Mouse (Mus musculus) heart, embryonic 12.5 days (tissue): ENCODE data around the gene Slc15a5. TPM values are rescaled to one million over a fixed set of nuclear protein-coding genes. Genes with fewer than 3 reads are reported as not detected.
A peak's percentile ranks its signal among the peaks of the same experiment; 100 is the strongest.

ENCODE experiments used
- ATAC-seq: fragments of 200-750 bp; cut with Nextera tagmentation; 2 replicates; pipeline ENCODE4 v1.8.0; 2017; ENCODE audit warnings: moderate TSS enrichment, moderate library complexity; ENCODE audit not compliant: insufficient number of reproducible peaks, low FRiP score
- H3K27ac ChIP-seq: fragments of 300-500 bp; sonication (generic); 2 replicates; pipeline ENCODE4 v1.5.1; 2016; ENCODE audit warnings: mild to moderate bottlenecking, moderate library complexity; ENCODE audit not compliant: poor library complexity, severe bottlenecking
- H3K27me3 ChIP-seq: fragments of 300-500 bp; sonication (generic); replicated peaks from 2 replicates; pipeline ENCODE4 v1.6.1; 2016; ENCODE audit warnings: mild to moderate bottlenecking, moderate library complexity
- H3K36me3 ChIP-seq: fragments of 300-500 bp; sonication (generic); 2 replicates; pipeline ENCODE4 v1.6.1; 2016; ENCODE audit warnings: mild to moderate bottlenecking, moderate library complexity
- H3K4me1 ChIP-seq: fragments of 300-500 bp; sonication (generic); replicated peaks from 2 replicates; pipeline ENCODE4 v1.6.1; 2016; ENCODE audit warnings: mild to moderate bottlenecking
- H3K4me2 ChIP-seq: fragments of 300-500 bp; sonication (generic); 2 replicates; pipeline ENCODE4 v1.6.1; 2016; ENCODE audit warnings: mild to moderate bottlenecking, moderate library complexity
- H3K4me3 ChIP-seq: fragments of 300-500 bp; sonication (generic); 2 replicates; pipeline ENCODE4 v1.5.1; 2016; ENCODE audit warnings: mild to moderate bottlenecking
- H3K9ac ChIP-seq: fragments of 300-500 bp; sonication (generic); 2 replicates; pipeline ENCODE4 v1.6.1; 2016; ENCODE audit warnings: mild to moderate bottlenecking, moderate library complexity
- H3K9me3 ChIP-seq: fragments of 300-500 bp; sonication (generic); replicated peaks from 2 replicates; pipeline ENCODE4 v1.6.1; 2016; ENCODE audit warnings: mild to moderate bottlenecking, moderate library complexity
- WGBS: fragments of 180-500 bp; shearing (Covaris S2); methylation state at CpG from one replicate; pipeline ENCODE4 v1.1.7; 2016; 5-methylcytosine and 5-hydroxymethylcytosine counted together
- polyA plus RNA-seq: library from polyadenylated mRNA; unstranded; fragments of >200 nt; fragmentation: Nextera tagmentation; extraction: Ambion mirVana; gene quantifications from 2 replicates; pipeline ENCODE4 v1.2.1, GENCODE M21; 2016

Gene Slc15a5
- polyA plus RNA-seq, 1 experiment from 2014 or later = not detected

- Histone ChIP-seq H3K27ac (no peak overlapping the region), H3K36me3 (no peaks in the 10 kb centered on the region), H3K4me3 (no peak overlapping the region), H3K9ac (no peak overlapping the region), H3K4me2 (peak overlapping the region; percentile 34), H3K9me3 (no peaks in the 10 kb centered on the region), H3K4me1 (no peaks in the 10 kb centered on the region), H3K27me3 (no peaks in the 10 kb centered on the region)
- no peak for ATAC-seq
- WGBS = 70% methylated on average over 27 of the region's 27 CpGs
Observed at GRCm38 (mm10) chr6:138006525-138007251, 73.0 kb downstream of the Slc15a5 start.

DNA sequence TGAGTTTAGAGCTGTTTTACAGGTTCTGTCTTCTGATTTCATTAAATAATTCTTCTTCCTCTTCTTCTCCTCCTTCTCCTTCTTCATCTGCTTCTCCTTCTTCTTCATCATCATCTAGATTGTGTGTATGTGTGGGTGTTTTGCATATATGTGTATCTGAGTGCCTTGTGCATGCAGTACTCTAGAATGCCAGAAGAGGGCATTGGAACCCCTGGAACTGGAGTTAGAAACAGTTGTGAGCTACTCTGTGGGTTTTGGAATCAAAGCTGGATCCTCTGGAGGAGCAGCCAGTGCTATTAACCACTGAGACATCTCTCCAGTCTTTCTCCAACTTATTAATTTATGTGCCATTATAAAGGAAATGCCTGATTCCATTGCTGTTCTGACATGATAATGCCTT is 89.9 kb downstream of the Slc15a5 start:
- 0 out of 2 replicates have a peak, but pooled peaks cover 5% of the 10 kb centered on the region for H3K4me1 ChIP-seq
- H3K4me3 ChIP-seq = no peak overlapping the region
- H3K27me3 ChIP-seq = no peaks in the 10 kb centered on the region
- no peak overlapping the region for H3K27ac ChIP-seq
- no peak overlapping the region for H3K9ac ChIP-seq
- H3K9me3 ChIP-seq = no peaks in the 10 kb centered on the region
- H3K4me2 ChIP-seq = no peak overlapping the region
- ATAC-seq = no peak
- no peaks in the 10 kb centered on the region for H3K36me3 ChIP-seq

DNA sequence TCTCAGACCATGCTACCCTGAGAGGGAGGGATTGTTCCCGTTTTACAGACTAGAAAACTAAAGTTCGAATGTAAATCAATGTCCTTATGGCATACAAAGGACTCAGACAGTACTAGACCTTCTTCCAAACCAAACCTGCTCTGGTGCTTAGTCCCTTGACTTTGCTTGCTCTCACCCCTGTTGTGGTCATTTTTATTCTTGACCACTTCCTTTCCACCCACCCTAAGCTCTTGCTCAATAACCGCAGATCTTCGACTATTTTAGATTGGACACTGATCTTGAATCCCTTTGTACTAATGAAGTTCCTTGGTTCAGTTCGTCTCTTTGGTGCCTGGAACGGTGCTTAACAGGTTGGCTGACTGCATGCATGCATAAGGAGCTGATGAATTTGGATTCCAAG is 94.5 kb downstream of the Slc15a5 start:
- Histone ChIP-seq H3K36me3 (no peaks in the 10 kb centered on the region), H3K4me2 (no peak overlapping the region), H3K4me1 (no peaks in the 10 kb centered on the region), H3K9me3 (no peaks in the 10 kb centered on the region), H3K27me3 (no peaks in the 10 kb centered on the region), H3K4me3 (no peak overlapping the region), H3K9ac (no peak overlapping the region), H3K27ac (no peak overlapping the region)
- no peak for ATAC-seq
- 83% methylated on average over 6 of the region's 6 CpGs for WGBS

- Histone ChIP-seq H3K9me3 (no peaks in the 10 kb centered on the region), H3K27ac (no peak overlapping the region), H3K4me3 (no peak overlapping the region), H3K27me3 (no peaks in the 10 kb centered on the region), H3K4me1 (no peaks in the 10 kb centered on the region), H3K4me2 (0 out of 2 replicates have a peak overlapping the region, but pooled peaks have one; percentile 0), H3K36me3 (no peaks in the 10 kb centered on the region), H3K9ac (no peak overlapping the region)
- ATAC-seq = no peak
- WGBS = 59% methylated on average over 19 of the region's 19 CpGs
Observed at GRCm38 (mm10) chr6:137982195-137982737, 97.5 kb downstream of the Slc15a5 start.

- H3K36me3 ChIP-seq = no peaks in the 10 kb centered on the region
- WGBS = 71% methylated on average over 10 of the region's 10 CpGs
- no peaks in the 10 kb centered on the region for H3K9me3 ChIP-seq
- no peak overlapping the region for H3K27ac ChIP-seq
- H3K9ac ChIP-seq = no peak overlapping the region
- H3K4me1 ChIP-seq = no peaks in the 10 kb centered on the region
- H3K4me3 ChIP-seq = no peak overlapping the region
- no peak overlapping the region for H3K4me2 ChIP-seq
- ATAC-seq = no peak
- no peaks in the 10 kb centered on the region for H3K27me3 ChIP-seq
Observed at GRCm38 (mm10) chr6:137980905-137981696, 98.6 kb downstream of the Slc15a5 start.

- ATAC-seq = no peak
- no peak overlapping the region for H3K4me2 ChIP-seq
- H3K4me1 ChIP-seq = no peaks in the 10 kb centered on the region
- no peak overlapping the region for H3K9ac ChIP-seq
- 77% methylated on average over 8 of the region's 8 CpGs for WGBS
- no peak overlapping the region for H3K4me3 ChIP-seq
- no peak overlapping the region for H3K27ac ChIP-seq
- H3K27me3 ChIP-seq = no peaks in the 10 kb centered on the region
- no peaks in the 10 kb centered on the region for H3K9me3 ChIP-seq
- no peaks in the 10 kb centered on the region for H3K36me3 ChIP-seq
Observed at GRCm38 (mm10) chr6:137980413-137980812, 99.3 kb downstream of the Slc15a5 start.

DNA sequence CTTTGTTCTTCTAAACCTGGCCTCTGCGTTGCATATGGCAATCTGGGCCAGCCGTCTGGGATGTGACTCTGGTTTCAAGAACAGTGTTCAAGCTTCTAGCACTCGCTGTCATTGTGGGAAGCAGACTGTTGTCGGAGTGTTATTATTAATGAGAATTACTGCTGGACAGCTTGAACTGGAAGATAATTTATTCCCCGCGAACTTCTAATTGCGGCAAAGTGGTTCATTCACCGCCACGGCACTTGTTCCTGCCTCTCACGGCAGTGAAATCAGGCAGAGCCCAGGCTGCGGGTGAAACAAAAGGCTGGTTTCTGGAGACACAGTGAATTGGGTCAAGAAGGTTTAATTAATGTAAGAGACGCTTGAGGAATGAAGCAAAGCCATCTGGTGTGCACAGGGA is 99.9 kb downstream of the Slc15a5 start:
- 84% methylated on average over 12 of the region's 12 CpGs for WGBS
- Histone ChIP-seq H3K9me3 (peaks cover 5% of the 10 kb centered on the region; the same call in 1 of the 2 replicates), H3K36me3 (no peaks in the 10 kb centered on the region), H3K27me3 (no peaks in the 10 kb centered on the region), H3K4me1 (no peaks in the 10 kb centered on the region), H3K4me3 (no peak overlapping the region), H3K4me2 (no peak overlapping the region), H3K9ac (no peak overlapping the region), H3K27ac (no peak overlapping the region)
- ATAC-seq = no peak

DNA sequence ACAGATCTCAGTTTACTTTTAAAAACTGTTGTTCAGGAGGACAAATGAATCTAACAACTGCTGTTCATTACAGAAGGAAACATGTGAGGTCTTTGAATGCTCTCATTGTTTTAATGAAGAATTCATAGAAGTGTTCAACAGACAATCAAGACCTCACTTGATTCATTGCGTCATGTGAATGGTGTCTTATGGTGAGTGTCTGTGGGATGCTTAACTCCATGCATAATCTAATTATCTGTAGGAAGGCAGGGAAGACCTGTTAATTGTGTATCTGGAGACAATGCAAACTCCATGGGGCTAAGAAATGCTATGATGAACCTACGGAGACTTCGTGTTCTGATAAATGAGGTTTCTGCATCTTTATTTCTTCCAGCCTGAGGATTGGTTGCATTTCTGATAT is 103.7 kb downstream of the Slc15a5 start:
- Histone ChIP-seq H3K27me3 (no peaks in the 10 kb centered on the region), H3K9ac (no peak overlapping the region), H3K9me3 (peaks cover 6% of the 10 kb centered on the region; the same call in 1 of the 2 replicates), H3K4me3 (no peak overlapping the region), H3K4me2 (no peak overlapping the region), H3K36me3 (no peaks in the 10 kb centered on the region), H3K27ac (no peak overlapping the region), H3K4me1 (no peaks in the 10 kb centered on the region)
- no peak for ATAC-seq
- WGBS = 84% methylated on average over 3 of the region's 3 CpGs

DNA sequence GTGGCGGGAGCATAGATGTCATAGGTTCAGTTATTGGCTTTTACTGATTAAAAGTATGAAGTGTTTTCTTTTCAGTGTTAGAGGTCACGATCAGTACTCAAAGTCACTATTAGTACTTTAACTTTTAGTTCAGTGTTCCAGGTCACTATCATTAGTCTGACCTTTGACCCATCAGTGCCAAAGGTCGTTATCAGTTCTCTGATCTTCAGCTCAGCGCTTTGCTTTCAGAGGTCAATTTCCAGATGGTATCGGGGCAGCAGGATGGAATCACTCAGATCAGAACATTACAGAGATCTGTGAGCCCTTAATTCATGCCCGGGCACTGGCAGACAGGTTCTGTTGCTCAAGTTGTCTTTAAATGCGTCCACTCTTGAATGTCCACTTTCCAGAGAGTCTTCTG is 116.0 kb downstream of the Slc15a5 start:
- Histone ChIP-seq H3K4me3 (no peak overlapping the region), H3K36me3 (no peaks in the 10 kb centered on the region), H3K9me3 (no peaks in the 10 kb centered on the region), H3K4me2 (no peak overlapping the region), H3K27me3 (no peaks in the 10 kb centered on the region), H3K4me1 (no peaks in the 10 kb centered on the region), H3K27ac (no peak overlapping the region), H3K9ac (no peak overlapping the region)
- no peak for ATAC-seq
- 72% methylated on average over 7 of the region's 7 CpGs for WGBS

DNA sequence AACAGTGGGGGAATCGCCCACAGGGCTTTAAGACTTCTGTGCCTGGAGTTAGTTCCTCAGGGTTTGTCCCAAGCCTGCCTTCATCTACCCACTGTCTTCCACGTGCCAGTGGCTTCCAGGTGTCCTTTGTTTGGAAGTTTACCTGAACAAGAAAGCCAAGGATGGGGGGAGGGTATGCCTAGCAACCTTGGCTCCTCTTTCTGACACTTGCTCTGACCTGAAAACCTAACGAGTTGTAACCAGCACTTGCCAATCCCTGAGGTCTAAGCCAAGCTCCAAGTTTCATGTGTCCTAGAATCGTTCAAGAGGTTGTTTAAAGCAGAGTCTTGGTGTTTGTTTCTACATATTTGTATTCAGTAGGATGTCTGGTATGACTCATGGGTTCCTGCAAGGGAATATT is 116.9 kb downstream of the Slc15a5 start:
- no peak overlapping the region for H3K9ac ChIP-seq
- no peaks in the 10 kb centered on the region for H3K27me3 ChIP-seq
- no peak overlapping the region for H3K4me3 ChIP-seq
- no peak overlapping the region for H3K27ac ChIP-seq
- 61% methylated on average over 4 of the region's 4 CpGs for WGBS
- no peak for ATAC-seq
- H3K4me2 ChIP-seq = no peak overlapping the region
- H3K9me3 ChIP-seq = no peaks in the 10 kb centered on the region
- H3K36me3 ChIP-seq = no peaks in the 10 kb centered on the region
- no peaks in the 10 kb centered on the region for H3K4me1 ChIP-seq

DNA sequence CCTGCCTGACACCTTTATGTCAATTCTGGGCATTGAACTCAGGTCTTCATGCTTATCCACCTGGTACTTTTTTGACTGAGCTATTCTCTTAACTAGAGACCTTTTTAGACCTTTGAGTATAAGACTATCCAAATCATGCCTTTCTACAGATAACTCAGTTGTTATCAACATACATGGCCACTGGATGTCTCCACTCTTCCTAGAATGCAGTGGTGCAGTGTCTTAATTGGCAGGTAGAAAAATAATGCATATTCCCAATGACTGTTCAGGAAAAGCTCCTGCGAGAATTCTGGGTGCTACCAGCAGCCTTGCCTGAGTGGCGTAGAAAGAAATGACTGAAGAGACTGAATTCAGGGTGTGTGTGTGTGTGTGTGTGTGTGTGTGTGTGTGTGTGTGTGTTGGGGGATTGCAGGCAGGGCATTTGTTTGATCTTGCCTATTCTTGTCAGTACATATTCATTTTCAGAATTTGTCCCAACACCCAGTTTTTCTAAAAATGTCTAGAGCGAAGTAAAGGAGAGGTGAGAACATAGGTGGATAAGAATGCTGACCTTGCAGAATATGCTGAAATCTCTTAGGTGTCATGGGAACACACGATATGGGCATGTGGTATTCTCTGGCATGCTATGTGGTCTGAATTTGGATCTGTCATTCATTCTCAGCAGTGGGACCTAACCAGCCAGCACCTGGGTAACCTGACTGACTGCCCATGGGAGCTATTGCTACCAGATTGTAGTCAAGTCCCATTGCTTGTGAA is 119.5 kb downstream of the Slc15a5 start:
- H3K27me3 ChIP-seq = no peaks in the 10 kb centered on the region
- H3K4me1 ChIP-seq = no peaks in the 10 kb centered on the region
- 83% methylated on average over 4 of the region's 4 CpGs for WGBS
- no peaks in the 10 kb centered on the region for H3K36me3 ChIP-seq
- ATAC-seq = no peak
- H3K4me3 ChIP-seq = no peak overlapping the region
- no peak overlapping the region for H3K4me2 ChIP-seq
- H3K9me3 ChIP-seq = no peaks in the 10 kb centered on the region
- no peak overlapping the region for H3K27ac ChIP-seq
- no peak overlapping the region for H3K9ac ChIP-seq
